Mouse (Mus musculus) stomach, postnatal 0 days (tissue): ENCODE data around the gene Nxnl1. TPM values are rescaled to one million over a fixed set of nuclear protein-coding genes. Genes with fewer than 3 reads are reported as not detected.
A peak's percentile ranks its signal among the peaks of the same experiment; 100 is the strongest.

Source experiments
- ATAC-seq: fragments of 200-750 bp; cut with Nextera tagmentation; 2 replicates; pipeline ENCODE4 v1.8.0; 2017; ENCODE audit not compliant: low FRiP score, low TSS enrichment
- DNase-seq: peaks from one replicate; pipeline ENCODE4 v3.0.0-alpha.2; 2016; ENCODE audit warnings: low spot score
- H3K27ac ChIP-seq: fragments of 300-500 bp; sonication (generic); replicated peaks from 2 replicates; pipeline ENCODE4 v1.5.1; 2014; ENCODE audit warnings: mild to moderate bottlenecking, control low read depth
- H3K27me3 ChIP-seq: fragments of 300-500 bp; sonication (generic); 2 replicates; pipeline ENCODE4 v1.6.1; 2014; ENCODE audit warnings: low read length; ENCODE audit not compliant: control insufficient read depth, insufficient read depth
- H3K36me3 ChIP-seq: fragments of 300-500 bp; sonication (generic); 2 replicates; pipeline ENCODE4 v1.6.1; 2014; ENCODE audit warnings: low read length, mixed read lengths; ENCODE audit not compliant: control insufficient read depth, insufficient read depth
- H3K4me1 ChIP-seq: fragments of 300-500 bp; sonication (generic); replicated peaks from 2 replicates; pipeline ENCODE4 v1.6.1; 2014; ENCODE audit warnings: antibody characterized with exemption; ENCODE audit not compliant: control insufficient read depth, insufficient read depth
- H3K4me2 ChIP-seq: fragments of 300-500 bp; sonication (generic); replicated peaks from 2 replicates; pipeline ENCODE4 v1.6.1; 2014; ENCODE audit warnings: low read depth, mild to moderate bottlenecking, control low read depth, moderate library complexity
- H3K4me3 ChIP-seq: fragments of 300-500 bp; sonication (generic); 2 replicates; pipeline ENCODE4 v1.5.1; 2014; ENCODE audit warnings: low read depth, low read length, control low read depth
- H3K9ac ChIP-seq: fragments of 300-500 bp; sonication (generic); 2 replicates; pipeline ENCODE4 v1.6.1; 2014; ENCODE audit warnings: mild to moderate bottlenecking, low read length, control low read depth, mixed read lengths
- H3K9me3 ChIP-seq: fragments of 300-500 bp; sonication (generic); 2 replicates; pipeline ENCODE4 v1.6.1; 2016; ENCODE audit warnings: low read length; ENCODE audit not compliant: control insufficient read depth
- CTCF ChIP-seq: IDR thresholded peaks from 2 replicates; pipeline ENCODE4 v1.5.1; 2016; ENCODE audit warnings: antibody characterized with exemption, low read depth, mild to moderate bottlenecking, moderate library complexity
- EP300 ChIP-seq: optimal IDR thresholded peaks from 2 replicates; pipeline ENCODE3; 2016; ENCODE audit warnings: antibody characterized with exemption
- WGBS: fragments of 180-500 bp; shearing (Covaris S2); extraction: QIAGEN DNeasy Blood & Tissue Kit; methylation state at CpG from one replicate; pipeline ENCODE4 v1.1.7; 2014; 5-methylcytosine and 5-hydroxymethylcytosine counted together
- polyA plus RNA-seq: library from polyadenylated mRNA; unstranded; fragments of >200 nt; fragmentation: Nextera tagmentation; extraction: Ambion mirVana; gene quantifications from 2 replicates; pipeline ENCODE4 v1.2.1, GENCODE M21; 2015

Gene Nxnl1
- polyA plus RNA-seq, 1 experiment from 2014 or later: 0.04 TPM

DNA sequence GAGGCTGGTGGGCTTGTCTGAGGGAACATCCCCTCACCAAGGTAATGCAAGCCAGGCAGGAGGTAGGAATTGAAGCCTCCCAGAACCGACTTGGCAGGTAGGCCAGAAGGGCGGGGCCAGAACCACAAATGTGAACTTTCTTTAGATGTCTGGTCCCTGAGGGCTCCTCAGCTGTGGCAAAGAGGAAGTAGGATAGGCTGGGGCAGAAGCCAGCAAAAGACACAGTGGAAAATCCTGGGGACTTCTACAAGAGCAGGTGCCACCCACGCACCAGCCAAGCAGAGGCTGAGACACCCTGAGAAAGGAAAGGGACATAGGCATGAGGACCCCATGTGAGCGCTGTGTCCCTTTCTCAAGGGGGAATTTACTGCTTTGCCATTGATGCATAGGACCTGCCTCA lies 30.4 kb upstream of the Nxnl1 start:
- ATAC-seq: no peak
- H3K27ac ChIP-seq: no peak overlapping the region
- no peaks in the 10 kb centered on the region; the same call in 1 of the 2 replicates for H3K27me3 ChIP-seq
- no peak overlapping the region for H3K9ac ChIP-seq
- no peak overlapping the region for H3K4me2 ChIP-seq
- H3K4me1 ChIP-seq: peaks cover 3% of the 10 kb centered on the region
- DNase-seq: no peak
- no peak overlapping the region for H3K4me3 ChIP-seq
- TF ChIP-seq EP300 (no peak), CTCF (no peak)
- no peaks in the 10 kb centered on the region for H3K36me3 ChIP-seq
- WGBS: 63% methylated on average over 4 of the region's 4 CpGs
- no peaks in the 10 kb centered on the region for H3K9me3 ChIP-seq

DNA sequence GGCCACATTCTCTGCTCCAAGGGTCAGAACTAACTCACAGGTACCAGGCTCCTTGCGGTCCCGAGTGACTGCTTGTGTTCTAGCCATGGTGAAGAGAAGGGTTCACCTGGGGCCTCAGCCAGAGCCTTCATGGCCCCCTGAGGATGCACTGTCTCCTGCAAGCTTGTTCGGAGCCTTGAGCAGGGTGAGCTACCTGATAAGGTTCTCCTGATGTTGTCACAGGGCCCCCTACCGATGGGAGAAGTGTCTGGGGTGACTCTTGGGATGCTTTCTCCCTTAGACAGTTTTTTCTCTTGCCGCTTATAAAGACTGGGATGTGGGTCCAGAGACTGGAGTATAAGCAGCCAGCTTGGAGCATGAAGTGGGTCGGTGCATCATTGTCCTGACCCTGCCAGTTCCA lies 30.0 kb upstream of the Nxnl1 start:
- no peak overlapping the region for H3K27ac ChIP-seq
- TF ChIP-seq EP300 (no peak), CTCF (no peak)
- H3K36me3 ChIP-seq: no peaks in the 10 kb centered on the region
- DNase-seq (no peak), ATAC-seq (no peak)
- H3K9me3 ChIP-seq: no peaks in the 10 kb centered on the region
- no peak overlapping the region for H3K4me3 ChIP-seq
- WGBS: 62% methylated on average over 6 of the region's 6 CpGs
- peaks cover 3% of the 10 kb centered on the region for H3K4me1 ChIP-seq
- H3K27me3 ChIP-seq: no peaks in the 10 kb centered on the region
- no peak overlapping the region for H3K4me2 ChIP-seq
- 0 out of 2 replicates have a peak overlapping the region, but pooled peaks have one; percentile 18 for H3K9ac ChIP-seq

DNA sequence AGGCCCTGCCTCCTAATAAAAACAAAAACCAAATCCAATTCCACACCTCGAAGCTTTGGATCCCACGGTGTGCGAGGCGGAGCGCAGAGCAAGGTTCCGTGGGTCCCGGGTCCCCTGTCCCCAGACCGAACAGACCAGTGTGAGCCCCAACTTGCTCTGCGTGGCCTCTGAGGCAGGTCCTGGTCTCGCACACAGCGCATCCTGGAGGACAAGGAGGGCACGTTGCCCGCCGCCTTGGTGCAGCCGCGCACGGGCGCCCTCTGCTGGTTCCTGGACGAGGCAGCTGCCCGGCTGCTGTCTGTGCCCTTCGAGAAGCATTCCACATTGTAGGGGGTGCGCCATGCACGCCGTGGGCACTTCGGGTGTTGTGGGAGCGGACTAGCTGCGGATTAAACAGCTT lies 29.5 kb upstream of the Nxnl1 start:
- Histone ChIP-seq H3K9ac (0 out of 2 replicates have a peak overlapping the region, but pooled peaks have one; percentile 18), H3K4me2 (no peak overlapping the region), H3K9me3 (no peaks in the 10 kb centered on the region), H3K4me1 (peaks cover 3% of the 10 kb centered on the region), H3K27me3 (no peaks in the 10 kb centered on the region), H3K4me3 (no peak overlapping the region), H3K36me3 (no peaks in the 10 kb centered on the region), H3K27ac (no peak overlapping the region)
- peak; percentile 90 for DNase-seq
- ATAC-seq: peak; percentile 43
- TF ChIP-seq CTCF (peak; percentile 100), EP300 (no peak)
- 6% methylated on average over 27 of the region's 27 CpGs for WGBS

DNA sequence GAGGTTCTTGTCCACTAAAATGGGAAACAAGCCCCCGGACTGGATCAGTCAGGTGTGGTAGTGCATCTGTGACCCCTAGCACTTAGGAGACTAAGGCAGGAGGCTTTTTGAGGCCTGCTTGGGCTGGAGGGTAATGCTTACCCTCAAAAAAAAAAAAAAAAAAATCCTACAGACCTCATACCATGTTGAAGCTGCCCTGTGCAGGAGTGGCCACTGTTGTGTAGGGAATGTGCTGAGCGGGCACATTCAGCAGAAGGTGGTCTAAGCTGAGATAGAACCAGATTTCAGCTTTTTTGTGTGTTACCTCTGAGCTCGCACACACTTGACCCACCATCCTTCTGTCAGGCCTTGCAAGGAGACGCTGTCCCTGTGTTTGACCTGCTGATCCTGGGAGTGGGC lies 27.9 kb upstream of the Nxnl1 start:
- Histone ChIP-seq H3K4me2 (no peak overlapping the region), H3K4me3 (no peak overlapping the region), H3K27ac (no peak overlapping the region), H3K36me3 (no peaks in the 10 kb centered on the region), H3K27me3 (no peaks in the 10 kb centered on the region), H3K4me1 (peaks cover 3% of the 10 kb centered on the region), H3K9me3 (no peaks in the 10 kb centered on the region), H3K9ac (no peak overlapping the region)
- DNase-seq: no peak
- no peak for ATAC-seq
- no peak for TF ChIP-seq EP300
- WGBS: 88% methylated on average over 4 of the region's 4 CpGs

DNA sequence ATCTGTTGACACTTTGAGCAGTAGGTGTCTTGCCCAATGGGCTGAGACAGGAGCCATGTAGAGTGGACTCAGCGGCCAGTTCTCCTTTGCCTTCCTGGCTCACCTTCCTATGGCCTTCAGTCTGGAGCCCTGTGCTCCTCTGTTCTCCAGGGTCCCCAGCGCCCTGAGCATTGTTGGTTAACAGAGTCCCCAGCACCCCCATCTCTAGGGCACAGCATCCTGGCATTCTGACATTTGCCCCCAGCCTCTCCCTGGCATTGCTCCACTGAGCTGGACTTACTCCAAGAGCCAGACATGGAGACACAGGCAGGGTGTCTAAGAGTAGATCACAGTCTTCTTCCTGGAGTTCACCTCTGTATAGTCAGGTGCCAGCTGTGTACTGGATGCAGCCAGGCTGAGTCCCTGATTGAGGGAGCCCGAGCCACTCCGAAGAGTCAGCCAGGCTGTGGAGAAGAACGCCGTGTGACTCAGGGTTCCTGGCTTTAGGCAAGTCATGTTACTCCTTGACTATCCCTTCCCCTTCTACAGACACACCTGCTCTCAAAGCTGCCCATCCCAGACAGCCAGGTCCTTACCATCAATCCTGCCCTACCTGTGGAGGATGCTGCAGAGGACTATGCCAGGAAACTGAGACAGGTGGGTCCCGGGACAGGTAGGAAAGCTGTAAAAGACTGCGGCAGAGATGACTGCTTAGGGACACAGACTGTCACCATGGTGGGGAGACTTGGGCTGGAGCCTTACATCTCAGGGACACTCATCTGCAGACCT lies 27.3 kb upstream of the Nxnl1 start:
- Histone ChIP-seq H3K9ac (no peak overlapping the region), H3K4me3 (no peak overlapping the region), H3K4me1 (peaks cover 3% of the 10 kb centered on the region), H3K9me3 (no peaks in the 10 kb centered on the region), H3K27ac (no peak overlapping the region), H3K36me3 (no peaks in the 10 kb centered on the region), H3K4me2 (no peak overlapping the region), H3K27me3 (no peaks in the 10 kb centered on the region)
- no peak for TF ChIP-seq EP300
- no peak for TF ChIP-seq CTCF
- no peak for DNase-seq
- WGBS: 87% methylated on average over 8 of the region's 8 CpGs
- no peak for ATAC-seq

DNA sequence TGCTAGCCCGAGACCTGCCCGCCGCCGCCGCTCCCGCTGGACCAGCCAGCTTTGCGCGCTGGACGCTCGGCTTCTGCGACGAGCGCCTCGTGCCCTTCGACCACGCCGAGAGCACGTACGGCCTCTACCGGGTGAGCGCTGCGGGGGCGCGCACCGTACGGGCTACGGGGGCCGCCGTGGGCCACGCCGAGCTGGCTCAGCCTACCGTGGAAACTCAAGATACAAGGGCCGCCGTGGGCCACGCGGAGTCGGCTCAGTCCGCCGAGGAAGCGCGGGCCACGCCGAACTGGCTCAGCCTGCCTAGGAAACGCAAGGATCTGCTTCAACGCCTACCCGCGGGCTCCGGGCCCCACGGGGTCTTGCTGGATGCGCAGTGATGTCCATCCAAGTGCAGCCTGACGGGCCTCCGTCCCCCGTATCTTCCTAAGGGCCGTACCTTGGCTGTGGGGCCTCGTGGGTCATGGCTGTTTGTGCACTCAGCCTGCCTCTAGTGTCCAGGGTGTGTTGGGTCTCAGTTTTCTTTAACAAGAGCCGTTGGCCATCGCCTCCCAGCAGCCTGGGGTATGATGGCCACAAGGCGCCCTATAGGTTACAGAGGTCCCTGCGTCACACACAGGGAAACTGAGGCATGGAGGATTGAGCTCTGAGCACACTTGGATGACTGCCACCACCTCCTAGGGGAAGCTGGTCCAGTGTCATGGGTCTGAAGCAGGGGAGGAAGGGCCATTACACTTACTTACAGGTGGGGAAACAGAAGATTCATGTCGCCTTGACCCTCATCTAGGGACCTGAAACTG lies 26.2 kb upstream of the Nxnl1 start:
- Histone ChIP-seq H3K27me3 (no peaks in the 10 kb centered on the region), H3K9me3 (no peaks in the 10 kb centered on the region), H3K4me3 (peak overlapping the region; percentile 72), H3K4me1 (peaks cover 3% of the 10 kb centered on the region), H3K4me2 (peak overlapping the region; percentile 72), H3K27ac (peak overlapping the region; percentile 97), H3K9ac (peak overlapping the region; percentile 81), H3K36me3 (no peaks in the 10 kb centered on the region)
- TF ChIP-seq EP300: no peak
- peak; percentile 32 for TF ChIP-seq CTCF
- DNase-seq (peak; percentile 74), ATAC-seq (peak; percentile 68)
- WGBS: 3% methylated on average over 57 of the region's 60 CpGs
